Mouse (Mus musculus): ENCODE data around the gene Mlf2. TPM values are rescaled to one million over a fixed set of nuclear protein-coding genes. Genes with fewer than 3 reads are reported as not detected.

Gene Mlf2
- polyA plus RNA-seq, 1 experiment from 2014 or later: 299 TPM

GRCm38 (mm10) chr6:124910032-124910431 lies 21.2 kb upstream of the Mlf2 start:
- 4% methylated on average over 32 of the region's 32 CpGs for WGBS
- H3K4me3 ChIP-seq (ENCODE audit: low read length): peak overlapping the region; percentile 25
- no peak overlapping the region for H3K27ac ChIP-seq (ENCODE audit: low read length)
- H3K4me2 ChIP-seq (ENCODE audit: low read depth, low read length): peak overlapping the region; percentile 46
- no peaks in the 10 kb centered on the region for H3K9me3 ChIP-seq (ENCODE audit: control insufficient read depth, low read length)
- H3K36me3 ChIP-seq (ENCODE audit: control insufficient read depth, insufficient read depth, low read length): peaks cover 17% of the 10 kb centered on the region
- H3K4me1 ChIP-seq (ENCODE audit: control insufficient read depth, insufficient read depth, low read length): peaks cover 33% of the 10 kb centered on the region
- ATAC-seq: peak; percentile 57
- peaks cover 8% of the 10 kb centered on the region; the same call in 1 of the 2 replicates for H3K27me3 ChIP-seq (replicated peaks; ENCODE audit: control insufficient read depth, insufficient read depth, low read length)
- peak overlapping the region; percentile 65 for H3K9ac ChIP-seq (ENCODE audit: low read depth, low read length)

DNA sequence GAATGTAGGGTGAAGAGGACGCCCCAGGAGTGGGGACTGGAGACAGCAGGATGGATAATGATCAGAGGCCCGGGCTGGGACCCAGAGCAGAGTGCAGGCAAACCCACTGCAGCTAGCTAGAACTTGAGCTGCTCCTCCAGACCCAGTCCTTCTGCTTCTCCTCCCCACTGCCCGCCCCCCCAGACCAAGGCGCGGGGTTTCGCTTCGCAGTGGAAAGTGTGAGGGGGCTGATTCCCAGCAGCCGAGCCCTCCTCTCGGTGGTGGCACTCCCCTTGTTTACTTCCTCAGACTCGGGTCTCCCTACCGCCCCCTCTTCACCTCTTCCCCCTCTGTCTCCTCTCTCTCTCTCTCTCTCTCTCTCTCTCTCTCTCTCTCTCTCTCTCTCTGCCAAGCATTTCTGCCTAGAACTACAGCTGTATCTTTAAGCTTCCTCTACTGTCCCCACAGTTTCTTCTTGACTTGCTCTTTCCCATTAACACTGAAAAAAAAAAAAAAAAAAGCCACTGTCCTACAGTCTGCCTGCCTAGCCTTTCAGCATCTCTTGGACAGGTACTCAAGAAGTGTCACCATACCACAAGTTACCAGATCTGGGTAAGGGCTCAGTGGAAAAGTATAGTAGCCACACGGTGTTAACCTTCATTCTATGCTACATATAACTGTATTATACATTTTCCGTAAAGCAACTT lies 19.5 kb upstream of the Mlf2 start, which contains the start of gene Lag3:
TSS of gene Lag3 (minus strand) at position 173 of the 686 bp plus-strand sequence.
- H3K4me2 ChIP-seq (ENCODE audit: low read depth, low read length): peak within 1 kb of the TSS; percentile 19; the same call in 1 of the 2 replicates
- peaks cover 17% of the 10 kb centered on the region for H3K36me3 ChIP-seq (ENCODE audit: control insufficient read depth, insufficient read depth, low read length)
- ATAC-seq: no peak
- H3K27me3 ChIP-seq (replicated peaks; ENCODE audit: control insufficient read depth, insufficient read depth, low read length): peaks cover 8% of the 10 kb centered on the region; the same call in 1 of the 2 replicates
- H3K4me1 ChIP-seq (ENCODE audit: control insufficient read depth, insufficient read depth, low read length): peaks cover 47% of the 10 kb centered on the region
- H3K9ac ChIP-seq (ENCODE audit: low read depth, low read length): no peak within 1 kb of the TSS
- H3K4me3 ChIP-seq (ENCODE audit: low read length): peak within 1 kb of the TSS; percentile 5; the same call in 1 of the 2 replicates
- H3K9me3 ChIP-seq (ENCODE audit: control insufficient read depth, low read length): no peaks in the 10 kb centered on the region
- WGBS: 29% methylated on average over 13 of the region's 13 CpGs
- 0 out of 2 replicates have a peak within 1 kb of the TSS, but pooled peaks have one; percentile 4 for H3K27ac ChIP-seq (ENCODE audit: low read length)

DNA sequence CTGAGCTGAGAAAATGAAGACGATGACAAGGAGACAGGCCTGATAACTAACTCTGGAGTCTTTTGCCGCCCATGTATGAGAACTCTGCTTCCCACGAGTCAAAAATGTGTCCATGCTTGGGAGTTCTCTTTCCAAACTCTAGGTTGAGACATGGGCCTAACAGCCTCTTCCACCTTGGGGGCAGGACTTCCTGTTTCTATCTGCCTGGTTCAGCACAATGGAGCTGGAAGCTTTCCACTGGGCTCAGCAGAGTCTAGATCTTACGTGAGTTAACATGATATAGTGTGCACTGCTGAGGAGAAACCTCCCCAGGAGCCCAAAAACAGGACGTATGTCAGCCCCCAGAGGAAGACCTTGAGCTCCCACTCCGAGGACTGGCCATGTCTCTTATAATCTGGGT lies 18.0 kb upstream of the Mlf2 start:
- Histone ChIP-seq H3K27me3 (replicated peaks; ENCODE audit: control insufficient read depth, insufficient read depth, low read length) (peaks cover 8% of the 10 kb centered on the region; the same call in 1 of the 2 replicates), H3K4me3 (ENCODE audit: low read length) (no peak overlapping the region), H3K9me3 (ENCODE audit: control insufficient read depth, low read length) (no peaks in the 10 kb centered on the region), H3K4me1 (ENCODE audit: control insufficient read depth, insufficient read depth, low read length) (peaks cover 49% of the 10 kb centered on the region), H3K4me2 (ENCODE audit: low read depth, low read length) (no peak overlapping the region), H3K9ac (ENCODE audit: low read depth, low read length) (peak overlapping the region; percentile 24; the same call in 1 of the 2 replicates), H3K27ac (ENCODE audit: low read length) (no peak overlapping the region), H3K36me3 (ENCODE audit: control insufficient read depth, insufficient read depth, low read length) (peaks cover 17% of the 10 kb centered on the region)
- 71% methylated on average over 6 of the region's 6 CpGs for WGBS
- ATAC-seq: no peak

- Histone ChIP-seq H3K4me1 (ENCODE audit: control insufficient read depth, insufficient read depth, low read length) (peaks cover 55% of the 10 kb centered on the region), H3K9me3 (ENCODE audit: control insufficient read depth, low read length) (no peaks in the 10 kb centered on the region), H3K36me3 (ENCODE audit: control insufficient read depth, insufficient read depth, low read length) (peaks cover 17% of the 10 kb centered on the region), H3K27ac (ENCODE audit: low read length) (no peak overlapping the region), H3K27me3 (replicated peaks; ENCODE audit: control insufficient read depth, insufficient read depth, low read length) (peaks cover 8% of the 10 kb centered on the region; the same call in 1 of the 2 replicates), H3K4me3 (ENCODE audit: low read length) (no peak overlapping the region), H3K4me2 (ENCODE audit: low read depth, low read length) (no peak overlapping the region), H3K9ac (ENCODE audit: low read depth, low read length) (peak overlapping the region; percentile 24)
- ATAC-seq: no peak
- WGBS: 74% methylated on average over 14 of the region's 14 CpGs
These were observed 17.4 kb upstream of the Mlf2 start for GRCm38 (mm10) chr6:124913721-124914285.

DNA sequence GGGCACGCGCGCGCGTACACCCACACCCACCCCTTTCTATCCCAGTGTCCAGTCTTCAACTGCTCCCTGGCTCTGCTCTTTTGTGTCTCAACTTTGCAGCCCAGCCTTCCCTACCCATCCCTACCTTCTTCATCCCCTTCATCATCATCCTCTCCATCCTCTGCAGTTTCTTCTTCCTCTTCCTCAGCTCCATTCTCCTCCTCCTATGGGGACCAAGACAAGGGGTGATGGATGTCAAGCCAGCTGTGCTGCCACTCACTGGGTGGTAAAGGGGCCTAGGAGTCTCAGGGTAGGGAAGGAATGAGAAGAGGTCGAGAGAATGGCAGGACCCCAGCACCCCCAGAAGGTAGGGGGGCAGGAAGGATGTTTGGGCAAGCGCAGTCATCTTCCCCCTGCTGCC lies 16.7 kb upstream of the Mlf2 start:
- no peaks in the 10 kb centered on the region for H3K9me3 ChIP-seq (ENCODE audit: control insufficient read depth, low read length)
- H3K4me3 ChIP-seq (ENCODE audit: low read length): no peak overlapping the region
- peaks cover 17% of the 10 kb centered on the region for H3K36me3 ChIP-seq (ENCODE audit: control insufficient read depth, insufficient read depth, low read length)
- WGBS: 83% methylated on average over 7 of the region's 7 CpGs
- no peak overlapping the region for H3K27ac ChIP-seq (ENCODE audit: low read length)
- H3K4me1 ChIP-seq (ENCODE audit: control insufficient read depth, insufficient read depth, low read length): peaks cover 60% of the 10 kb centered on the region
- peak overlapping the region; percentile 24; the same call in 1 of the 2 replicates for H3K9ac ChIP-seq (ENCODE audit: low read depth, low read length)
- peaks cover 8% of the 10 kb centered on the region; the same call in 1 of the 2 replicates for H3K27me3 ChIP-seq (replicated peaks; ENCODE audit: control insufficient read depth, insufficient read depth, low read length)
- no peak overlapping the region for H3K4me2 ChIP-seq (ENCODE audit: low read depth, low read length)
- ATAC-seq: no peak

DNA sequence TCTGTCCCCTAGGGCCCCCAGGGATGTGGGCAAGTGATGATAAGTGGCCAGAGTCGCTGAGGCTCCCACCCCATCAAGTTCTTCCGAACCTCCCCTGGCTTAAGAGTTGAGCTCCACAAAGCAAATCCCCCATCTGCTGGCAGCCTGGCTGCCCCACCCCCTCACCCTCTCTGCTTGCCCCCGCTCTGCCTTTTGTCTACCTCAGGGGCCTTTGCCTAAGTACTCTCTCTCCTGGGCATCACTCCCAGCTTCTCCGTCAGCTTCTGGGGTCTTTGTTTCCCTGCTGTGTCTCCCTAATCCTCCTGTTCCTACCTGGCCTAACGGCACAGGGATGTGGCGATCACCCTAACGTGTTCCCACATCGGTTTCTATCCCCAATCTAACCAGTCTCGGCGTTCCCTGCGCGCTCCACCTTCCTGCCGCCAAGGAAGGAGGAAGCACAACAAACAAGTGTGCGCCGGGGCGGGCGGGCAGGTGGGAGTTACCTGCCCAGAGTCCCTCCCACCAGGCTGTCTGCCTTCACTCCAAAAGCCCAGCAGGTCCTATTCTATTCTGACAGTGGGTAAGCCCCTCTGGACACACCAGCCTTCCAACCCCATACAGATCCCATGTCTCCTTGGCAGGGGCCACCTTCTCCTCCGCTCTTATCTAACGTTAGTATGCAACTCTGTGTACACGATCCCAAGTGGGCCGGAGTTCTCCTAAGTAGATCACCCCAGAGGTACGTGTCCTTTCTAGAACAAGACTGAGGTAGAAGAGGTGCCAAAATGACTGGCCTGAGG lies 15.8 kb upstream of the Mlf2 start:
- Histone ChIP-seq H3K9me3 (ENCODE audit: control insufficient read depth, low read length) (no peaks in the 10 kb centered on the region), H3K36me3 (ENCODE audit: control insufficient read depth, insufficient read depth, low read length) (peaks cover 17% of the 10 kb centered on the region), H3K4me3 (ENCODE audit: low read length) (peak overlapping the region; percentile 93), H3K4me1 (ENCODE audit: control insufficient read depth, insufficient read depth, low read length) (peaks cover 56% of the 10 kb centered on the region), H3K27me3 (replicated peaks; ENCODE audit: control insufficient read depth, insufficient read depth, low read length) (peaks cover 4% of the 10 kb centered on the region; the same call in 1 of the 2 replicates), H3K4me2 (ENCODE audit: low read depth, low read length) (peak overlapping the region; percentile 93), H3K9ac (ENCODE audit: low read depth, low read length) (peak overlapping the region; percentile 98), H3K27ac (ENCODE audit: low read length) (peak overlapping the region; percentile 99; the same call in 1 of the 2 replicates)
- WGBS: 17% methylated on average over 22 of the region's 22 CpGs
- no peak for ATAC-seq

GRCm38 (mm10) chr6:124915942-124916694 lies 15.1 kb upstream of the Mlf2 start:
- Histone ChIP-seq H3K27ac (ENCODE audit: low read length) (peak overlapping the region; percentile 99), H3K4me3 (ENCODE audit: low read length) (peak overlapping the region; percentile 93), H3K27me3 (replicated peaks; ENCODE audit: control insufficient read depth, insufficient read depth, low read length) (no peaks in the 10 kb centered on the region), H3K9ac (ENCODE audit: low read depth, low read length) (peak overlapping the region; percentile 98), H3K4me2 (ENCODE audit: low read depth, low read length) (peak overlapping the region; percentile 93), H3K4me1 (ENCODE audit: control insufficient read depth, insufficient read depth, low read length) (peaks cover 61% of the 10 kb centered on the region), H3K9me3 (ENCODE audit: control insufficient read depth, low read length) (no peaks in the 10 kb centered on the region), H3K36me3 (ENCODE audit: control insufficient read depth, insufficient read depth, low read length) (peaks cover 17% of the 10 kb centered on the region)
- 5% methylated on average over 12 of the region's 12 CpGs for WGBS
- no peak for ATAC-seq

DNA sequence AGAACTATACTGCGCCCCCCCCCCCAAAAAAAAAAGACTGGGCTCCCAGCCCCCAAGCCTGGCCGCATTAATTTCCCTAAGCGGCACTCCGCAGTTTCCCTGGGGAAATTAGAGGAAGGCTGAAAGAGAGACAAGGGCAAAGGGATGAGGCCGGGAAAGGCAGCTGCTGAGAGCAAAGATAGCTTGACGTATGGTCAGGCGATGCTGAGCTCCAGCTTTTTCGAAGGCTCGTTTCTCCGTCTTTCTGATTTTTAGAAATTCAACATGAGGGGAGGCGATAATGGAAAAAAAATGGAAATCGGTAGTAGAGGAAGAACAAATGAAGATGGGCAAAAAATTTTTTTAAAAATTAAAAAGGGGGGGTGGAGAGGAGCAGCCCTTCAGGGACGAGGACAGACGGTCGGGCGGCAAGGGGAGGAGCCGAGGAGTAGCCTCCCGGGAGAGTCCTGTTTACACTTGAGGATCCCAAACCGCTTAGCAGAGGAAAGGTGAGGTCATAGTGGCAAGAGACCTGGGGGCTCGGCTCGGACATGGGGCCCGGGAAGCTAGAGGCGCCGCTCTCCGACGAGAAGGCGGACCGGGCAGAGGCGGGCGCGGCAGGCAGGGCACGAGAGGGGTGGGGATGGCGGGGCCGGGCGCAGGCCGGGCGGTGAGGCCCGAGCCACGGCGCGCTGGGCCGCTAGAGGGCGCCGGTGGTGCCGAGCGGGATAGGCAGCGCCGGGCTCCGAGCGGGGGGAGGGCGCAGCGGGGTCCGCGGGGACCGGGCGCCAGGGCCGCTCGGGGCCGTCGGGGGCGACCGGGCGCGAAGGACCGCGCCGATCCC lies 14.3 kb upstream of the Mlf2 start:
- ATAC-seq: peak; percentile 69
- Histone ChIP-seq H3K9ac (ENCODE audit: low read depth, low read length) (peak overlapping the region; percentile 98), H3K4me1 (ENCODE audit: control insufficient read depth, insufficient read depth, low read length) (peaks cover 69% of the 10 kb centered on the region), H3K27me3 (replicated peaks; ENCODE audit: control insufficient read depth, insufficient read depth, low read length) (no peaks in the 10 kb centered on the region), H3K36me3 (ENCODE audit: control insufficient read depth, insufficient read depth, low read length) (peaks cover 17% of the 10 kb centered on the region), H3K4me2 (ENCODE audit: low read depth, low read length) (peak overlapping the region; percentile 93), H3K27ac (ENCODE audit: low read length) (peak overlapping the region; percentile 99), H3K9me3 (ENCODE audit: control insufficient read depth, low read length) (no peaks in the 10 kb centered on the region), H3K4me3 (ENCODE audit: low read length) (peak overlapping the region; percentile 93)
- under 1% methylated on average over 46 of the region's 67 CpGs for WGBS

Measured in intestine, embryonic 16.5 days (tissue).